Mouse (Mus musculus): ENCODE data around the gene B3gat2. TPM values are rescaled to one million over a fixed set of nuclear protein-coding genes. Genes with fewer than 3 reads are reported as not detected.

The B3gat2 gene
- total and polyA plus RNA-seq, 2 experiments from 2014 or later, result 15.6 to 34.9 TPM

DNA sequence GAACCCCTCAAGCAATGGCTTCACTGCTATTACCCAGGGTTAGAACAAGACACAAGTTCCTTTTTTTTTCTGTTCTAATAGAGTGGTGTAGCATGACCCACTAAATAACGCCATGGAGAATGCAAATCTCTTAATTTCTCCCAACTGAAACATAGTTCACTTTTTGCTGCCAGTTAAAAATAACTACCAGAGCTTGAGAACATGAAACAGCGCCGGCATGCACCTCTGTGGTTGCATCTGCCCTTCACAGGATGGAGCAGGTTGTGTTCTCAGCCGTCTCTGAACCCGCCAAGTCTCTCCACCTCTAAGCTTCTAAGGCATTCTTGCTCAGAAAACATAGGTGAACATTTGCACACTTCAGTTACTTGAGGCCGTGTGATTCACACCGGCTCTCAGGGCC lies 72.7 kb downstream of the B3gat2 start:
- Histone ChIP-seq H3K27me3 (ENCODE audit: insufficient read depth, low read length) (no peaks in the 10 kb centered on the region), H3K36me3 (ENCODE audit: insufficient read depth, low read length) (no peaks in the 10 kb centered on the region), H3K9me3 (ENCODE audit: low read length) (no peaks in the 10 kb centered on the region), H3K27ac (peak overlapping the region; percentile 56; the same call in 1 of the 2 replicates), H3K4me3 (ENCODE audit: low read length) (no peak overlapping the region), H3K9ac (replicated peaks; ENCODE audit: low read length) (no peak overlapping the region), H3K4me1 (ENCODE audit: insufficient read depth, low read length) (no peaks in the 10 kb centered on the region), H3K4me2 (ENCODE audit: low read depth, low read length) (no peak overlapping the region)
- WGBS, result 65% methylated on average over 7 of the region's 7 CpGs
- no peak for TF ChIP-seq CTCF (IDR thresholded peaks at IDR 0.05; ENCODE audit: low read depth)
- ATAC-seq (no peak; the same call in 1 of the 2 replicates), DNase-seq (ENCODE audit: low spot score) (no peak)

DNA sequence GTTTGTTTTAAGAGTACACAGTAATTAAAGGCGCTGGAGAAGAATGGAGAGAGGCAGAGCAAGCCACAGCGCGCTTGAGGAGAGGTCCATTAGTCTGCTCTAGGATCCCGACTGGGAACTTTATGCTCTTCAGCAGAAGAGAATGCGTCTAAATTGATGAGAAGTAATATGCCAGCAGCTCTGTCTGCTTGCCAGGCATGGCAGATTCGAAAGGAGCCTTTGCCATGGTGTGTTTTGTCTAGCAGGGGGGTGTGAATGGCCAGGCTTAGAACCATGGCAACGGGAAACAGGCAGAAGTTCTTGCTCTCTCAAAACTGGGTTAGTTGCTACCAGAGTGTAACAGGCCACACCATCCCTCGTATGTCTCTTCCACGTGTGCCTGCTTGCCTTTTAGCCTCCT lies 73.3 kb downstream of the B3gat2 start:
- Histone ChIP-seq H3K4me2 (ENCODE audit: low read depth, low read length) (no peak overlapping the region), H3K27ac (peak overlapping the region; percentile 56; the same call in 1 of the 2 replicates), H3K9me3 (ENCODE audit: low read length) (no peaks in the 10 kb centered on the region), H3K9ac (replicated peaks; ENCODE audit: low read length) (no peak overlapping the region), H3K27me3 (ENCODE audit: insufficient read depth, low read length) (no peaks in the 10 kb centered on the region), H3K4me3 (ENCODE audit: low read length) (no peak overlapping the region), H3K4me1 (ENCODE audit: insufficient read depth, low read length) (no peaks in the 10 kb centered on the region), H3K36me3 (ENCODE audit: insufficient read depth, low read length) (no peaks in the 10 kb centered on the region)
- DNase-seq (ENCODE audit: low spot score), result peak; percentile 72
- WGBS, result 22% methylated on average over 9 of the region's 9 CpGs
- TF ChIP-seq CTCF (IDR thresholded peaks at IDR 0.05; ENCODE audit: low read depth), result no peak
- peak; percentile 77 for ATAC-seq

GRCm38 (mm10) chr1:23836630-23837029 lies 75.1 kb downstream of the B3gat2 start:
- 94% methylated on average over 4 of the region's 4 CpGs for WGBS
- H3K4me1 ChIP-seq (ENCODE audit: insufficient read depth, low read length), result no peaks in the 10 kb centered on the region
- no peak overlapping the region for H3K9ac ChIP-seq (replicated peaks; ENCODE audit: low read length)
- no peaks in the 10 kb centered on the region for H3K36me3 ChIP-seq (ENCODE audit: insufficient read depth, low read length)
- DNase-seq (ENCODE audit: low spot score) (no peak), ATAC-seq (no peak)
- H3K4me2 ChIP-seq (ENCODE audit: low read depth, low read length), result no peak overlapping the region
- no peak overlapping the region for H3K27ac ChIP-seq
- no peak overlapping the region for H3K4me3 ChIP-seq (ENCODE audit: low read length)
- TF ChIP-seq CTCF (IDR thresholded peaks at IDR 0.05; ENCODE audit: low read depth), result no peak
- H3K9me3 ChIP-seq (ENCODE audit: low read length), result no peaks in the 10 kb centered on the region
- no peaks in the 10 kb centered on the region for H3K27me3 ChIP-seq (ENCODE audit: insufficient read depth, low read length)

GRCm38 (mm10) chr1:23840924-23841323 lies 79.4 kb downstream of the B3gat2 start:
- TF ChIP-seq CTCF (IDR thresholded peaks at IDR 0.05; ENCODE audit: low read depth), result no peak
- H3K9ac ChIP-seq (replicated peaks; ENCODE audit: low read length), result no peak overlapping the region
- no peak for DNase-seq (ENCODE audit: low spot score)
- ATAC-seq, result no peak
- peaks cover 17% of the 10 kb centered on the region for H3K36me3 ChIP-seq (ENCODE audit: insufficient read depth, low read length)
- H3K9me3 ChIP-seq (ENCODE audit: low read length), result no peaks in the 10 kb centered on the region
- H3K4me1 ChIP-seq (ENCODE audit: insufficient read depth, low read length), result no peaks in the 10 kb centered on the region; the same call in 1 of the 2 replicates
- H3K4me2 ChIP-seq (ENCODE audit: low read depth, low read length), result no peak overlapping the region
- no peak overlapping the region for H3K27ac ChIP-seq
- H3K4me3 ChIP-seq (ENCODE audit: low read length), result no peak overlapping the region
- no peaks in the 10 kb centered on the region for H3K27me3 ChIP-seq (ENCODE audit: insufficient read depth, low read length)

DNA sequence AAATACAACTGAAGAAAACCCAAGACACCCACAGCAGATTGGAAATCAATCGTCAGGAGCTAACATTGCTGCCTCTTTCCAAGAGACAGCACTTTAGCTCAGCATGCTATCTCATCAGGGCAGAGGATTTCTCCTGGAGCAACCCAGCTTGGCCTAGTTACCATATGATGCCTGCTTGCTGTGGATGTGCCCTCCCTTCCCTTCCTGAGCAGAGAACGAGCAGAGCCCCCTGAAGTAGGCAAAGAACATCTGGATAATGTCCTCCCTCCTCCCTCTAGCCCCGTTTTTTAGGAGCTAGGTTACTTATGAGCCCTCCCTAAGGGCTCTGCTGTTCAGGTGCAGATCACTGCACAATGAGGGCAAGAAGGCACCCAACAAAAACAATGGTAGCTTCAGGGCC lies 81.1 kb downstream of the B3gat2 start:
- H3K36me3 ChIP-seq (ENCODE audit: insufficient read depth, low read length), result peaks cover 17% of the 10 kb centered on the region
- no peaks in the 10 kb centered on the region for H3K27me3 ChIP-seq (ENCODE audit: insufficient read depth, low read length)
- no peaks in the 10 kb centered on the region for H3K9me3 ChIP-seq (ENCODE audit: low read length)
- TF ChIP-seq CTCF (IDR thresholded peaks at IDR 0.05; ENCODE audit: low read depth), result no peak
- no peaks in the 10 kb centered on the region; the same call in 1 of the 2 replicates for H3K4me1 ChIP-seq (ENCODE audit: insufficient read depth, low read length)
- no peak overlapping the region for H3K4me3 ChIP-seq (ENCODE audit: low read length)
- H3K4me2 ChIP-seq (ENCODE audit: low read depth, low read length), result no peak overlapping the region
- H3K9ac ChIP-seq (replicated peaks; ENCODE audit: low read length), result no peak overlapping the region
- H3K27ac ChIP-seq, result peak overlapping the region; percentile 54
- DNase-seq (ENCODE audit: low spot score), result peak; percentile 27
- WGBS, result 53% methylated on average over 3 of the region's 3 CpGs
- ATAC-seq, result peak; percentile 33; the same call in 1 of the 2 replicates

DNA sequence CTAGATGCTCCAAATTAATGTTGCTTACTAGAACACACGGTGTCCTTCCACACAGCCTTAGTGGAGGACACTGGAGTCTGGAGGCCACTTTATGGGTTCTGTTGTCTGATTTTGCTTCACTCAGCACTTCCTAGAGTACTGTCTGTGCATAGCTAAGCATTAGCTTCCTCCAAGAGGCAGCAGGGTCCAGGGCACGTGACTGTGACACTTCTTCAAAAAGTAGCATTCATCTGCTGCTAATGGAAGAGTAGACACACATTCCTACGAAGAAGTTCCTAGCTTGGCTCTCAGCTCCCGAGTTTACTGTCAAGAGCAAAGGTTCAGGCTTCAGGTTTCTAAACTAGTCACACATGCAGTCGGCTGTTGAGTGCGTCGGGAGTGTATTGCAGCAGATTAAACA lies 82.2 kb downstream of the B3gat2 start:
- no peak for ATAC-seq
- no peak for DNase-seq (ENCODE audit: low spot score)

GRCm38 (mm10) chr1:23845007-23845406 lies 83.5 kb downstream of the B3gat2 start:
- 90% methylated on average over 10 of the region's 10 CpGs for WGBS
- H3K36me3 ChIP-seq (ENCODE audit: insufficient read depth, low read length), result peaks cover 23% of the 10 kb centered on the region

More for the DNA sequence above, 82.2 kb downstream of the B3gat2 start:
- H3K4me2 ChIP-seq (ENCODE audit: low read depth, low read length), result no peak overlapping the region
- 82% methylated on average over 7 of the region's 7 CpGs for WGBS
- no peak for TF ChIP-seq CTCF (IDR thresholded peaks at IDR 0.05; ENCODE audit: low read depth)
- H3K27me3 ChIP-seq (ENCODE audit: insufficient read depth, low read length), result no peaks in the 10 kb centered on the region
- H3K9me3 ChIP-seq (ENCODE audit: low read length), result no peaks in the 10 kb centered on the region
- peaks cover 23% of the 10 kb centered on the region for H3K36me3 ChIP-seq (ENCODE audit: insufficient read depth, low read length)
- no peak overlapping the region for H3K4me3 ChIP-seq (ENCODE audit: low read length)
- no peaks in the 10 kb centered on the region; the same call in 1 of the 2 replicates for H3K4me1 ChIP-seq (ENCODE audit: insufficient read depth, low read length)
- no peak overlapping the region for H3K9ac ChIP-seq (replicated peaks; ENCODE audit: low read length)
- H3K27ac ChIP-seq, result no peak overlapping the region

More at GRCm38 (mm10) chr1:23845007-23845406, 83.5 kb downstream of the B3gat2 start:
- Histone ChIP-seq H3K9me3 (ENCODE audit: low read length) (no peaks in the 10 kb centered on the region), H3K4me3 (ENCODE audit: low read length) (no peak overlapping the region), H3K4me2 (ENCODE audit: low read depth, low read length) (no peak overlapping the region), H3K4me1 (ENCODE audit: insufficient read depth, low read length) (no peaks in the 10 kb centered on the region; the same call in 1 of the 2 replicates), H3K27ac (no peak overlapping the region), H3K27me3 (ENCODE audit: insufficient read depth, low read length) (no peaks in the 10 kb centered on the region), H3K9ac (replicated peaks; ENCODE audit: low read length) (no peak overlapping the region)
- TF ChIP-seq CTCF (IDR thresholded peaks at IDR 0.05; ENCODE audit: low read depth), result no peak
- ATAC-seq (no peak), DNase-seq (ENCODE audit: low spot score) (no peak)
